Mouse (Mus musculus) ovary, postnatal 14 days (tissue): Measurements from ENCODE around the gene Epo.

ENCODE experiments used
- DNase-seq: peaks from one replicate; pipeline ENCODE4 v3.0.0; 2022; ENCODE audit warnings: low spot score

Gene Epo

DNA sequence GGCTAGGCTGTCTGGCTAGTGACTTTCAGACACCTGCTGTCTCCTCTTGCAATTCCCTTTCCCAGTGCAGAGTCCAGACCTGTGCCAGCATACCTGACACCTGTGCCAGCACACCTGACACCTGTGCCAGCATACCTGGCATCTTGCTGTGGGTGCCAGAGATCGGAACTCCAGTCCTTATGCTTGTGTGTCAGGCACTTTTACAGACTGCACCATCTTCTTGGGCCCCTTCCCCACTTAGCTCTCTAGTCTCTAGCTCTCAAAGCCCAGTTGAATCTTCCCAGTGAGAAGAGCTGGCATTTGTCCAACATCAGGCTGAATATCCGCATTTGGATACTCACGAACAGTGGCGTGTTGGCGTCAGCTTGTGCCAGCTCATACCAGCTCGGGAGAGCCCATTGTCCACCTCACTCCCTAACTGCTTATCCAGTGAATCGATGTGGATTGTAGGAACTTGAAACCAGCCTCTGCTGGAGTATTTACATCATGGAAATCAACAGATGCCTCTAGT lies 6.3 kb upstream of the Epo start:
- no peak for DNase-seq

DNA sequence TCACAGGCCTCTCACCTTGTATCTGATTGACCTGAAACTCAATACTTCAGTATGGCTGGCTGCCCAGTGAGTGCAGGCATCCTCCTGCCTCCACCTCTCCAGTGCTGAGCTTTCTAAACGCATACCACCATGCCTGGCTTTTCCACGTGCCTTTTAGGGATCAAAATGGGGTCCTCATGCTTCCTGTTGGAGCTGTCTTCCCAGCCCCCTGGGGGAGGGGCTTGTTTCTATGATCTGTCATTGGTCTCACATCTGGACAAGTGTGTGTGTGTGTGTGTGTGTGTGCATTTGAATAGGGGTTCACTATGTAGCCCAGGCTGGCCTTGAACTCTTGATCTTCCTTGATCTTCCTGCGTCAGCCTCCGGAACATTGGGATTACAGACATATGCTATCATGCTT lies 4.4 kb upstream of the Epo start:
- DNase-seq: no peak

DNA sequence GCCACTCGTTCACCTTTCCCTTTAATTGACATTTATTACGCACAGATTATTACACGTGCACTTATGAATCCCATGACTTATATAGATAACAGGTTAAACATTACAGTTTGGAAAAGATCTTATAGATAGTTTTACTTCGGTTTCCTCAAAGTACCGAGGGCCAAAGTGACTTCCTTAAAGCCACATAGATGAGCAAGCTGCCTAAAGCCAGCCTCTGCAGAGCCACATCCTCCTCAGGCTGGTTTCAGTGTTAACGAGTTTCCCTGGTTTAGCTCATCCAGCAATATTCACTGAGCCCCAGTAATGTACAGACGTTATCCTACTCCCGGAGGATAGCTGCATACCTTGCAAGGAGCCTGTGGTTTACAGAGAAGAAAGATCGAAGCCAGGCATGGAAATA lies 2.3 kb upstream of the Epo start:
- DNase-seq: no peak

DNA sequence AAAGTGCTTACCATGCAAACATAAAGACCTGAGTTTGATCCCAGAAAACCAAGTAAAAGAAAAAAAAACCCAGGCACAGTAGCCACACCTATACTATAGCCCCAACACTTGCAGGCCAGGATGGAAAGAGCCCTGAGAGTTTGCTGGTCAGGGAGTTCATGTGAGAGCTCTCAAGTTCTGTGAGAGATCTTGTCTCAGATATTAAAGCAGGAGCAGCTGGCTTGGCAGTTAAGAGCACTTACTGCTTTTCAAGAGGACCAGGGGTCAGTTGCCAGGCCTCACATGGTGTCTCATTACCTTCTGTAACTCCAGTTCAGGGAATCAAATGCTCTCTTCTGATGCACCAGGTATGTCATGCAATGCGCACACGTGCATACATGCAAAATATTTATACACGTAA lies 1.7 kb upstream of the Epo start:
- no peak for DNase-seq

DNA sequence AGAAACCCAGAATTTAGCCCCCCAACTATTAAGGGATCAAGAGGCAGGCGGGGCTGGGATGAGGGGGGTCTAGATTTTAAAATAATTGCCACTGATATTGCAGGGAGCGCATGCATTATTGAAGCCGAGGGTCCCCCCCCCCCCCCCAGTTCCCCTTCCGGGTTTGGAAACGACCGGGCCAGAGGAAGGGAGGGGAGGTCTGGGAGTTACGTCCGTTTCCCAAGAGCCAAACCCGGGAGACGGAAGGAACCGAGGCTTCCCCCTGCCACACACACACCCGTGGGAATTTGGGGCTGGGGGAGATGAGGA lies 280 bp downstream of the Epo start:
- DNase-seq: no peak

DNA sequence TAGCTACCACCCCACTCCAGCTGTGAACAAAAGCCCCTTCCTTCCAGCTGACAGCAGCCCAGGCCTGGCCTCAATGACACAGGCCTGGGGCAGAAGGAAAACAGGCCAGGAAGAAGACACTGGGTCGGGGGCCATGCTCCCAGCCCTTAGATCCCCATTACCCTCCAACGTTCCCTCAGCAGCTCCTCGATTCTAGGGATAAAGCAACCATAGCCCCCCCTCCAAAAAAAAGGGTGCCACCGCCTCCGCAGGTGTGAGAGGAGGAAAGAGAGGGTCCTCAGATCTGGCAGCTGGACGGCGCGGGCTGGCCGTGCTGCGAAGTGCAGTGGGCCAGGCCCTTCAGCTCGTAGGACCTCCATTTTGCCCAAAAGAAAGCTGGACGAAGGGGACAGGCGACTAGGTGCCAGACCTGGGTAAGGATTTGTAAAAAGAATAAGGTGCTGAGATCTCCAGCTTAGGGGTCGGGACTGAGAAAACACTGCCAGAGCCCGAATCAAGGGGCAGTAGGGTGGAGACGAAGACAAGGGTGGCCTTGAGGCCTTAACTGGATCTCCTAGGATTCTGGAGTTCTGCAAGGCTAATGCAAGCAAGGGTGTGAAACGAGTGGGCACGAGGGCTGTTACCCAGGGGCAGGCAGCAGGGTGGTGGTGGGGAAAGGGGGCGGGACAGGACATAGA lies 773 bp downstream of the Epo start:
- no peak for DNase-seq

DNA sequence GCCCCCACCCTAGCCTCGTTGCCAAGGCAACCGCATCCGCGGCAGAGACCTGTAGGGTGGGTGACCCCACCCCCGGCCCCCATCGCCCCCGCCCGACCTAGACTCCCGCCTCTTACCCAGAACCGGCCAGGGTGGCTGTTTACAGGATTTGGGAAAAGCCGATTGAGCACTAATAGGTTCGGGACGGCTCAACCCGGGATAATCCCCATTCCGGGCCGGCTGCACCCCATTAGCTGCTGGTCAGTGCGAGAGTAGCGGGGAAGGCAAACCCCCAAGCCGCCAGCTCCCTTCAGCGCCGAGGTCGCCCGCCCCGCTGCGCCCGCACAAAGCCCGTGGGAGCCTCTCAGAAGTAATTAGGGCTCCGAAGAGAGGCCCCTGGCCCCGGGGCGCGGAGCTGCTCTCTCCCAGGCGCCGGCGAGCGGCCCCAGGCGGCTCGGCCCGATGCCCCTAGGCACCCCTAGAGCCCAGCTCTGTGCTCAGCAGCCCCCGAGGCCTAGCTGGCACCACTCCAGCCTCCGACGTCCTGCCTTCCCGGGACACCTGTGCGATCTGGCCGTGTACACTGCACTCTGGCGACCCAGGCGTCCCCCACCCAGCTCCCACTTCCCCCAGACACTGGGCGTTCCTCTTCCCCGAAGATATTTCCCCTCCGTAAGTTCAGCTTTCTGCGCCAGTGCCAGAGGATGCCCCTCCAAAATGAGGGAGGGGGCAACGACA lies 1.5 kb downstream of the Epo start:
- no peak for DNase-seq

DNA sequence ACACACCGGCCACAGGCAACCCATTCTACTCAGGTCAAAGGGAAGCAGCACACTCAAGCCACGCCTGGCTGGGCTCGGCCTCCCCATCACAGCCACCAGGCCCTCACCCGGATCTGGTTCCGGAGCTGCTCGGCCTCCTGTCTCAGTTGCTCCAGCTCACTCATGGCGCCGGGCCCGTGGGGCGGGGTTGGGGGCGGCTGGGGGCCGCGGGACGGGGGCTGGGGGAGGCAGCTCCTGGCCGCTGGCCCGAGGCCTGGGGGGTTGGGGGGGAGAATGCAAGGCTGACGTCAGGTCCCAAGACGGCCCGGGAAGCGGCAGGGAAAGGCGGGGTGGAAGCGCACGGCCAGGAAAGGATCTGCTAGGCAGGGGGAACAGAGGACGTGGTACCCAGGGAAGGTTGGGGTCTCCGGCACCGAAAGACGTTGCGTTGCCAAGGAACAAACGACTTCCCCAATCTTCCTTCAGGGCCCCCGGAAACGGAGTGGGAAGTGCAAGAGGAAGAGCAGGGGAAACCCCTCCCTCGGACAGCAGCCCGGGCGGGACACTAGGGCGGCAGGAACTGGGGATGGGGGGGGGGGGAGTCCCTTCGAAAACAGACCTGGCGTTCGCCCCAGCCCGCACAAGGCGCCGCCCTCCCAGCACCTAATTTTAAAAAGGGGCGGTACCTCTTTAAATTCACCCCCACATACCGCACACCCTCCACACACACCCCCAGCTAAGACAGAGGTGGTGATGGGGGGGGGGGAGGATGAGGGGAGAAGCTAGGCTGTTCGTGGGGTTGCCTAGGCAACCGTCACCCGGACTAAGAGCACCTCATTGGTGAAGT lies 2.2 kb downstream of the Epo start:
- peak; percentile 61 for DNase-seq

DNA sequence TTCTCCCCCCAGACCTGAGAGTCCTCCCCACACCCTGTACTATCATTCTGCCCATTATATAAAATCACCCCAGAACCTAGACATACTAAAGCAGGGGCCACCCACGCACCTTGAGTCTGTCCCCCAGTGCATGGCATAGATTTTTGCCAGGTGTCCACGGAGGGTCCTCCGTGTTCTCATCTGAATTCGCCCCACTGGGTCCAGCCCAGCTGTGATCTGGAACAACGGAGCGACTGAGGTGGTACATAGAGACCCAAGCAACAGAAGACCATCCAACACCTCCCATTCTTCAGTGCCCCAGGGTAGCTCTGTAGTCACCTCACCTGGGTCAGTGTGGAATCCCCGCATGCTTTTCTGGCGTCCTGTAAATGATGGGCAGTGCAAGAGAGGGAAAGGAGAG lies 3.0 kb downstream of the Epo start:
- no peak for DNase-seq

DNA sequence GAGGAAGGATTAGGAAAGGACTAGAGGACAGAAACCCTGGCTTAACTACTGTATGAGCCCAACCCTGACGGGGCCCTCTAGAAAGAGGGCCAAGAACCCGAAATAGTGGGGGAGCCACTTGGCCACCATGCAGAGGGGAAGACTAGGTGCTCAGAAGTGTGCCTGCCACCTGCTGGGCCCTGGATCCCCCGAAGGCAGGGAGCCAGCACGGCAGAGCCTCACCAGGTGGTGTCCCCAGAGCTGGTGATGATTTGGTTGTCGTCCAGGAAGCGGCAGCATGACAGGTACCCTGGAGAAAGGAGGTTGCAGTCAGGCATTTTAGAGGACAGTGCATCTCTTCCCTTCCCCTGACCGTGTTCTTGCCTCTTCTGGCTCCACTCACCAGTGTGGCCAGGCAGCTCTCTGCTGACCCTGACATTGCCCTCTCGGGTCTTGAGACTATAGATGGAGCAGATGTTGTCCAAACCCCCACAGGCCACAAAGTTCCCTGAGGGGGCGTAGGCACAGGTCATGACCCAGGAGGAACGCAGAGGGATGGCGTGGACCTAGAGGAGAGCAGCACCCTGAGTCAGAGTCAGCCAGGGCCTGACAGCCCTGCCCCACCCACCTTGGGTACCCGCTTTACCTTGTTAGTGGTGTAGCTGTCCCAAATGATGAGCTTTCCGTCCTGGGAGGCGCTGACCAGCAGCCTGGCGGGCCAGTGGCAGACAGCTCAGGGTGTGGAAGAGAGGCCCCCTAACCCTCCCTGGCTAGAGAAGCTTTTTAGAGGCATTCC lies 3.6 kb downstream of the Epo start:
- no peak for DNase-seq

DNA sequence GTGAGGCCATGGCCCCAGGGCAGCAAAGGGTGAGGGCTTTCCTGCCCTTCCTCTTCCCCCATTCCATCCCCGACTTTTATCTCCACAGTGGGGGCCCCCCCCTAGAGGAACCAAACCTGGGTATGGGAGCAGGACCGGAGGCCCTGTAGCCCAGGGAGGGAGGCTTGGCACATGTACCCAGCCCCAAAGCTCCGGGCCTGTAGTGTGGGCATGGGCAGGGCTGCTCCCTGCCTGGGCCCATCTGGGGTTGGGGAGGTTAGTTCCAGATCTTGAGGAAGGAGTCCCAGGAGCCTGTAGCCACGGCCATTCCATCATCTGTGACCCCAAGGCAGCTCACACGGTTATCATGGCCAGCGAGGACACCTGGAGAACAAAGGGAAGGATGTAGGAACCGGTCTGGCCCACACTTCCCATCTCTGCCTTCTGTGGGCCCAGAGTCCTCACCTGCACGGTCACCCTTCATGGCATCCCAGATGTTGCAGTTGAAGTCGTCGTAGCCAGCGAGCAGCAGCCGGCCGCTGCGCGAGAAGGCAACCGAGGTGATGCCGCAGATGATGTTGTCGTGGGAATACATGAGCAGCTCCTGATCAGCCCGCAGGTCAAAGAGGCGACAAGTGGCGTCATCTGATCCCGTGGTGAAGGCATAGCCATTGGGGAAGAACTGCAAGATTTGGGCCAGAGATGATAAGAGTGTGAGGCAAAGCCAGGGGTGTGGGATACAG lies 4.6 kb downstream of the Epo start:
- no peak for DNase-seq

DNA sequence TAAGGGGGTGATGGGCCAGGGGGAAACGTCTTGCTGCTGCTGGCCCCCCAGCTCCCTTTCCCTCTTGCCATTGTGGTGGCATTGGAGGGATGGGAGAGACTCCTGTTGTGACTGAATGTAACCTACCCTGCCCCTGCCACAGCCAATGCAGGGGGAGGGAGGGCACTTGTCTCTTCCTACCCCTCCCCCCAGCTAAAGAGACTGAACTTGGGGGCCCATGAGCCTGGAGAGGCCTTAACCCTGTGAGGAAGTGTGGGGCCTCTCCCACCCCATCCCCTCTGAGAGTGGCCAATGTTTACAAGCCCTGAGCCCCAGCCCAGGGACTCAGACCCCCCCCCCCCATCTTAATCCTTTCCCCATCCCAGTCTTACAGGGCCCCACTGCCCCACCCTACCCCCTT lies 5.6 kb downstream of the Epo start:
- DNase-seq: no peak

DNA sequence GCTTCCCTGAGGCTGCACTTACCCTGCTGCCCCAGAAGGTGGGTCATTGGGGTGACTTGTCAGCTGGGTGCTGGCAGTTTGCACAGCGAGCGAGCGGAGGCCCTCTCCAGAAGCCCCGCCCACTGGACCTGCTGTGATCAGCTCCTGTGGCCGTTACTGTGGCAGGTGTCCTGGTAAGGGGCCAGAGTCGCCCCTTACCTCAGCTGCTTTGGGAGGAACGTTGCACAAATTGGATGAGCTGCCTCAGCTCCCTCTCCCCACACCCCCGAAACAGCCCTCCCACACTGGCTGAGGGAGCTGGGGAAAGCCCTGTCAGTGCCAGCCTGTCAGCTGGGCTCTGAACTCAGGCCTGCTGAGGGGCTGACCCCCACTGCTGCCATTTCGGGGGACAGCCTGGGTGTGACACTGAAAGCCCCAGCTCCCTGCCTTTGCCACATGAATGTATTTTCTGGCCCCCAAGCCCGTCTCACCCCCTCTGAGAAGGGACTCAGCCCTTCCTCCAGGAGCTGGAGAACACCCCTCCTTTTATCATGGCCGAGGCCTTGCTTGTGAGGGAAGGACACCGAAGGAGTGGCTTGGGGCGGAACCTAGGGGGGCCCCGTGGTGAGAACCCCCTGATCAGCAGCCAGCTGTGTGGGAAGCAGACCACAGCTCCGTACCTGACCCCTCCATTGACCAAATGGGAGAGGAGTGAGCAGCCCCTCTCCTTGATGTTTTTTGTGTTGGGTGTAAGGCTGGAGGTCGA lies 6.7 kb downstream of the Epo start:
- no peak for DNase-seq

DNA sequence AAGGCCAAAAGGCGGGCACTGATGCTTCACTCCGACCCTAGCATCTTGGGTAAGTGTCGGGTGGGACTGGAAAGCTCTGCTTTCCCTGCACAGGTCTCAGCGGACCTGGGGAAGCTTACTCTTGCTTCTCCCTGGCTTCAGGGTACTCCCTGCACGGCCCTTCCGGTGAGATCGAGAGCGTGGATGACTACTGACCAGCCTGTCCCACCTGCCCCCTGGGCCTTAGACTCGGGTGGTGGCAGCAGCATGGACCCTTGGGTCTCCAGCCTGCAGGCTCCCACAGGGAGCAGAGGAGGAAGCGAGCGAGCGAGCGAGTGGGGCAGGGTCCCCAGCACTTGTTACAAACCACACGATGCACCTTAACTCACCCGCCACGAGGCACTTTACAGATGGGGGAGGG lies 7.5 kb downstream of the Epo start:
- DNase-seq: no peak

DNA sequence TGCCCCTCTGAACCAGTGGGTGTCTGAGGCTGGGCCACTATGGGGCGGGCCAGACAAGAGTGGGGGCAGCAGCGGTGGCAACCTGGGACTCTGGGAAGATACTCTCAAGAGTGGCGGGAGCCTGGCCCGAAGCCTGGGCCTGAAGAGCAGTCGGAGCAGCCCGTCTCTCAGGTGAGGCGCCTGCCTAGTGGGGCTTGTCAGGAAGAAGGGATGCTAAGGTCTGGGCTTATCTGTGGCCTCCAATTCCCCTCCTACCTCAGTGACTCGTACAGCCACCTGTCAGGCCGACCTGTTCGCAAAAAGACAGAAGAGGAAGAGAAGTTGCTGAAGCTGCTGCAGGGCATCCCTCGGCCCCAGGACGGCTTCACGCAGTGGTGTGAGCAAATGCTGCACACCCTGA lies 8.4 kb downstream of the Epo start:
- no peak for DNase-seq

DNA sequence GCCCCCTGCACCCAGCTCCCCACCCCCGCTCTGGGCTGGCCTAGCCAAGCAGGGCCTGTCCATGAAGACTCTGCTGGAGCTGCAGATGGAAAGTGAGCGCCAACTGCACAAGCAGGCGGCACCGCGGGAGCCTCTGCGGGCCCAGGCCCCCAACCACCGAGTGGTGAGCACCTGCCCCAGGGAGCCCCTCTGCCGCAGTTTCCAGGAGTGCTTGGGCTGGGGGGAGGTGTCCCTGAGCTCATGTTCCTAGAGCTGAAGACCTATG lies 8.9 kb downstream of the Epo start:
- DNase-seq: no peak

DNA sequence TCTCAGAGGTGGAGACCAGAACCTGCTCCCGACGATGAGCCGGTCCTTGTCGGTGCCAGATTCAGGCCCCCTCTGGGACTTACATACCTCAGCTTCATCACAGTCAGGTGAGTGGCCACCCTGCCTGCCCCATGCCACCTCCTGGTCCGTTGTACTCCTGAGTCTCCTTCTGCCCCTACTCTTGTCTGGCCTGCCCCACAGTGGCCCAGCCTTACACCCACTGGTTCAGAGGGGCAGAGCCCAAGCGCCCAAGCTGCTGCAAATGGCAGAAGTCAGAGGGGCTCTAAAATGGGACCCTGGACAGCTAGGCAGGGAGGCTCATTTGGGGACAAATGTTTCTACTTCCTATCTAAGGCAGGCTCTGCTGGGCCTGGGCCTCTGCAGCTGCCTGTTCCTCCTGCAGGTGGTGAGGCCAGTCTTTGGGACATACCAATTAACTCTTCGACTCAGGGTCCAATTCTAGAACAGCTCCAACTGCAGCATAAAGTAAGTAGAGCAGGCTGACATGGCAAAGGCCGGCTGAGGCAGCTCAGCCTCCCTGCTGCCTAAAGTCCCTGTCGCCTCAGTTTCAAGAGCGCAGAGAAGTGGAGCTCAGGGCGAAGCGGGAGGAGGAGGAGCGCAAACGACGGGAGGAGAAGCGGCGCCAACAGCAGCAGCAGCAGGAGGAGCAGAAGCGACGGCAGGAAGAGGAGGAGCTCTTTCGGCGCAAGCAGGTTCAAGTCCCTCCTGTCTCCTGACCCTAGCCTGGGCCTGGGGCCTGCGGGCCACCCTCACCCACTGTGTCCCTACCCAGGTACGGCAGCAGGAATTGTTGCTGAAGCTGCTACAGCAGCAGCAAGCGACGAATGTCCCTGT lies 9.4 kb downstream of the Epo start:
- no peak for DNase-seq

DNA sequence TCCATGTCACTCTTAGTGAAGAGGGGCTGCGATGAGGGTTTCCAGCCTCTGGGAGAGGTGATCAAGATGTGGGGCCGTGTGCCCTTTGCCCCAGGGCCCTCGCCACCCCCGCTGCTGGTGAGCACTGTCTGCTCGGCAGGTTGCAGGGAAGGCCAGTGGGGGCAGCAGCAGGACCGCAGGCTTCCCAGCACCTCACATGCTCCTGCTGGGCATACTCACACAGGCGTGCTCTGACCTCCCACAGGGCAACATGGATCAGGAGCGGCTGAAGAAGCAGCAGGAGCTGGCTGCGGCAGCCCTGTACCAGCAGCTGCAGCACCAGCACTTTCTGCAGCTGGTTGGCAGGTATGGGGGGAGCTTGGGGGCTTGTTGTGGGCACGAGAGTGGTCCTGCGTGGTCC lies 10.3 kb downstream of the Epo start:
- DNase-seq: no peak

DNA sequence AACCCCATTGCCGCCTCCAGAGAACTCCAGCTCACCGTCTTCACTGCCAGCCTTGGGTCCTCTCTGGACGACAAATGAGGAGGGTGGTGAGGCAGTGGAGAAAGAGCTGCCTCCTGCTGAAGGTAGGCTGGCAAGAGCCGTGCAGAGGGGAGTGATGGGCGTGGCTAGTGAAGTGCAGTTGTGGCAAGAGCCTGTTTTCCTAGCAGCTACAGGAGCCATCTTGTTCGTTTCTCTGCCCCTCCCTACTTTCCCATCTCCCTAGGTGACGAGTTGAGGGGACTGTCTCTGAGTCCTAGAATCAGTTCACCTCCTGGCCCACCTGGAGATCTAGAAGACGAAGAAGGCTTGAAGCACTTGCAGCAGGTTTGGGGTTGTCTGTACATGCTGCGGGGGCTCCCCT lies 11.2 kb downstream of the Epo start:
- no peak for DNase-seq
